Mouse (Mus musculus): ENCODE results near the gene Fyb.

Gene Fyb

GRCm38 (mm10) chr15:6711226-6711625 is 188.6 kb downstream of the Fyb start:
- in situ Hi-C loops (cut with MboI; ENCODE audit: unreplicated experiment in 2 of 2), result loop anchor here (10.0 to 25.0 kb wide), 3 partner anchors 1524 to 1599 kb away; partner anchors contain the start of genes Rpl37 (in 2 of the 2), Card6 (in 1 of the 2) and Ttc33 (in 1 of the 2)
